Mouse (Mus musculus) liver, embryonic 15.5 days (tissue): ENCODE data around the gene Adgrl4. TPM values are rescaled to one million over a fixed set of nuclear protein-coding genes. Genes with fewer than 3 reads are reported as not detected.

Experiments
- ATAC-seq: fragments of 200-750 bp; cut with Nextera tagmentation; 2 replicates; pipeline ENCODE4 v1.8.0; 2017; ENCODE audit warnings: moderate number of reproducible peaks, mild to moderate bottlenecking, moderate library complexity; ENCODE audit not compliant: insufficient read depth
- H3K27ac ChIP-seq: fragments of 300-500 bp; sonication (generic); replicated peaks from 2 replicates; pipeline ENCODE4 v1.5.1; 2015; ENCODE audit warnings: mild to moderate bottlenecking, inconsistent platforms
- H3K27me3 ChIP-seq: fragments of 300-500 bp; sonication (generic); 2 replicates; pipeline ENCODE4 v1.6.1; 2015; ENCODE audit warnings: mild to moderate bottlenecking, inconsistent platforms
- H3K36me3 ChIP-seq: fragments of 300-500 bp; sonication (generic); replicated peaks from 2 replicates; pipeline ENCODE4 v1.6.1; 2015; ENCODE audit warnings: moderate library complexity, mild to moderate bottlenecking, inconsistent platforms
- H3K4me1 ChIP-seq: fragments of 300-500 bp; sonication (generic); replicated peaks from 2 replicates; pipeline ENCODE4 v1.6.1; 2015; ENCODE audit warnings: inconsistent platforms
- H3K4me2 ChIP-seq: fragments of 300-500 bp; sonication (generic); 2 replicates; pipeline ENCODE4 v1.6.1; 2015; ENCODE audit warnings: moderate library complexity, mild to moderate bottlenecking, inconsistent platforms
- H3K4me3 ChIP-seq: fragments of 300-500 bp; sonication (generic); replicated peaks from 2 replicates; pipeline ENCODE4 v1.5.1; 2015; ENCODE audit warnings: mild to moderate bottlenecking, inconsistent platforms
- H3K9ac ChIP-seq: fragments of 300-500 bp; sonication (generic); 2 replicates; pipeline ENCODE4 v1.6.1; 2015; ENCODE audit warnings: moderate library complexity, mild to moderate bottlenecking, inconsistent platforms
- H3K9me3 ChIP-seq: fragments of 300-500 bp; sonication (generic); replicated peaks from 2 replicates; pipeline ENCODE4 v1.6.1; 2016; ENCODE audit warnings: inconsistent platforms
- whole genome bisulfite sequencing: fragments of 180-500 bp; shearing (Covaris S2); methylation state at CpG from one replicate; pipeline ENCODE4 v1.1.7; 2015; ENCODE audit warnings: mixed read lengths; ENCODE audit not compliant: insufficient replicate concordance; 5-methylcytosine and 5-hydroxymethylcytosine counted together
- polyA plus RNA-seq: library from polyadenylated mRNA; unstranded; fragments of >200 nt; fragmentation: Nextera tagmentation; extraction: Ambion mirVana; gene quantifications from 2 replicates; pipeline ENCODE4 v1.2.1, GENCODE M21; 2015

Adgrl4 gene
- polyA plus RNA-seq, 1 experiment from 2014 or later: 4.7 TPM

DNA sequence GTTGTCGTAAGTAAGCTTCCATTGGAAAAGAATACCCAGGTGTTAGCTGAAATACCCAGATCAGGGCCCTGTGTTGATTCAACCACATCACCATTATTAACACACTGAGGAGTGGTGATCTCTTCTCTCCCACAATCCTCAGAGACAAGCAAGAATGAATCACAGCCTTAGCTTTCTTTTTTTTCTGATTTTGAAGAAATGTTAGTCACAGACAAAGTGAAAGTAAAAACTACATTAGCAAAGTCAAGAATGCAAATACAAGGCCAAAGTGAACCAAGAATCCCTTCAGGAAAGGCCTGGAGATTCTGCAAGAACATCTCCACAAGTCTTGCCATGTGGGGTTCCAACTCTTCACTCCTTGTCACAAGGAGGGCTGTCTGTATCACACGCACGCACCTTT, 67.9 kb downstream of the Adgrl4 start:
- H3K9me3 ChIP-seq: no peaks in the 10 kb centered on the region
- 80% methylated on average over 3 of the region's 3 CpGs for WGBS
- no peak for ATAC-seq

DNA sequence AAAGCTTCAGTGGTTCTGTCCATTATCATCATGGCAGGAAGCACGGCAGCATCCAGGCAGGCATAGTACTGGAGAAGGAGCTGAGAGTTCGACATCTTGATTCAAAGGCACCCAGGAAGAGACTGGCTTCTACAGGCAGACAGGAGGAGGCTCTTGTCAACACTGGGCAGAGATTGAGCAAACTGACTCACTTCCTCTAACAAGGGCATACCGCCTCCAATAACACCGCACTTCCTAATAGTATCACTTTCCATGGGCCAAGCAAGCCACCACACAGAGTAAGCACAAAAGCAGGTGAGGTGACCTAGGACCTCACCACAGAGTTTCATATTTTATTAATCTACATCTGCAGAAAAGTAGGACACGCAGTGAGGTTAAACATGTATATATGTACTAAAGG, 73.5 kb downstream of the Adgrl4 start:
- Histone ChIP-seq H3K4me1 (no peaks in the 10 kb centered on the region), H3K9ac (no peak overlapping the region)
- no peak for ATAC-seq

More for the DNA sequence above, 67.9 kb downstream of the Adgrl4 start:
- Histone ChIP-seq H3K4me3 (no peak overlapping the region), H3K36me3 (no peaks in the 10 kb centered on the region), H3K4me1 (no peaks in the 10 kb centered on the region), H3K27ac (no peak overlapping the region), H3K9ac (no peak overlapping the region), H3K4me2 (no peak overlapping the region), H3K27me3 (no peaks in the 10 kb centered on the region)

DNA sequence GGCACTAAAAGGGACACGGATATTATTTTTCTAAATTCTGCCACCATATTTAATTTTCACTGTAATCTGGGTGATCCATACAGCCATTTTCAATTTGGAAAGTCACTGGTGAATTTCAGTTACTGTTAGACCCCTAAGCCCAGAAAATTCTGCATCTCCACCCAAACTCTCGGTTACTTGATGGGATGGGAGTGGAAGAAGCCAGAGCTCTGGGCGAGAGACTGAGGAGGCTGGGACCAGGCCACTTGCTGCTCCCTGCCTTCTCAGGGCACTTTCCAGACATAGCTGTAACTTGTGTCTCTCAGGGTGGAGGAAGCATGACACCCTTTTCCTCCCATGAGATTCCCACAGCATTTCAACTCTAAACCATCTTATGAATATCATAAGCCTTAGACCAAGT, 109.5 kb downstream of the Adgrl4 start:
- Histone ChIP-seq H3K4me3 (no peak overlapping the region), H3K9me3 (no peaks in the 10 kb centered on the region), H3K4me1 (no peaks in the 10 kb centered on the region), H3K36me3 (no peaks in the 10 kb centered on the region), H3K27me3 (no peaks in the 10 kb centered on the region), H3K9ac (no peak overlapping the region), H3K27ac (no peak overlapping the region), H3K4me2 (no peak overlapping the region)
- 61% methylated on average over 3 of the region's 3 CpGs for WGBS
- no peak for ATAC-seq

More for the DNA sequence above, 73.5 kb downstream of the Adgrl4 start:
- Histone ChIP-seq H3K4me3 (no peak overlapping the region), H3K27ac (no peak overlapping the region), H3K36me3 (no peaks in the 10 kb centered on the region), H3K27me3 (no peaks in the 10 kb centered on the region), H3K4me2 (no peak overlapping the region), H3K9me3 (no peaks in the 10 kb centered on the region)
- 70% methylated on average over 5 of the region's 5 CpGs for WGBS

DNA sequence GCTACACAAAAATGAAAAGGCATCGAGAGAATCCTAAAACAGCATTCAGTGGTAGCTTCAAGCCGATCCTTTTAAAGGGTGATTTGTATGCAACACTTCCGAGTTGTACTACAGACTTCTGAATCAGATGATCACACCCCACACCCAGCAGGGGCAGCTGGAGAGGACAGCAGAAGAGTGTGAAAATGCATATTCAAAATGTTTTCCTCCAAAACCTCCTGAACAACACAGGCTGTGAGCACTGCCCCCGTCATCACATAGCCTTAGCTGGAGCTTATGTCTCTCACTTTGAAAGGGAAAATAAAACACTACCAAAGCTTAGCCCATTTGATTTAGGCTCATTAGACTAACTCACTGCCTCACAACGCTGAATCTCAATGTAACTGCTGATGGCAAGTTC, 113.3 kb downstream of the Adgrl4 start:
- ATAC-seq: no peak
- H3K4me2 ChIP-seq: no peak overlapping the region
- H3K4me1 ChIP-seq: no peaks in the 10 kb centered on the region
- no peaks in the 10 kb centered on the region for H3K27me3 ChIP-seq
- no peaks in the 10 kb centered on the region for H3K36me3 ChIP-seq
- H3K27ac ChIP-seq: no peak overlapping the region
- WGBS: 43% methylated on average over 5 of the region's 5 CpGs
- H3K9me3 ChIP-seq: no peaks in the 10 kb centered on the region
- H3K9ac ChIP-seq: no peak overlapping the region
- H3K4me3 ChIP-seq: no peak overlapping the region

DNA sequence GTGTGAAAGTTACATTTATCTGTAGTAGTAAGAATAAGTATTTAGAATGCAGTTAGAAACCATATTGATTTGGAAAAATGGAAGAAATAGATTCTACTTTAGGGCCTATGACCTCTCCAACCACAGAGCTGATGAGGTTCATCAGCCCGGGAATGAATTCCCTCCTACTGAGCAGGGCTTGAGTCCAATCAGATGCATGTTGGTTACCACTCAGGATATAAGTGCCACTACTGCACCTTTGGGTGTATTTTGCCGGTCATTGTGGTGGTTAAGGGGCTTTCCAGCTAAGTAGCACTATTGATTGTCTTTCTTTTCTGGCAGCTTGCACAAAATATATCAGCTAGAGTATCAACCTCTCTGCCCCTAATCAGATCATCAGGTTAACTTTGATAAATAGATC, 118.9 kb downstream of the Adgrl4 start:
- Histone ChIP-seq H3K27me3 (no peaks in the 10 kb centered on the region), H3K27ac (no peak overlapping the region), H3K9ac (no peak overlapping the region), H3K4me1 (no peaks in the 10 kb centered on the region), H3K4me3 (no peak overlapping the region), H3K9me3 (no peaks in the 10 kb centered on the region), H3K4me2 (no peak overlapping the region), H3K36me3 (no peaks in the 10 kb centered on the region)
- 58% methylated on average over 2 of the region's 2 CpGs for WGBS
- no peak for ATAC-seq

- H3K9me3 ChIP-seq: no peaks in the 10 kb centered on the region
- ATAC-seq: no peak
- 8% methylated on average over 2 of the region's 2 CpGs for WGBS
- H3K4me2 ChIP-seq: no peak overlapping the region
- H3K27me3 ChIP-seq: no peaks in the 10 kb centered on the region
- H3K4me1 ChIP-seq: no peaks in the 10 kb centered on the region
- H3K36me3 ChIP-seq: no peaks in the 10 kb centered on the region
- H3K9ac ChIP-seq: no peak overlapping the region
- H3K4me3 ChIP-seq: no peak overlapping the region
- no peak overlapping the region for H3K27ac ChIP-seq
These were observed 119.4 kb downstream of the Adgrl4 start for GRCm38 (mm10) chr3:151557125-151557524.

DNA sequence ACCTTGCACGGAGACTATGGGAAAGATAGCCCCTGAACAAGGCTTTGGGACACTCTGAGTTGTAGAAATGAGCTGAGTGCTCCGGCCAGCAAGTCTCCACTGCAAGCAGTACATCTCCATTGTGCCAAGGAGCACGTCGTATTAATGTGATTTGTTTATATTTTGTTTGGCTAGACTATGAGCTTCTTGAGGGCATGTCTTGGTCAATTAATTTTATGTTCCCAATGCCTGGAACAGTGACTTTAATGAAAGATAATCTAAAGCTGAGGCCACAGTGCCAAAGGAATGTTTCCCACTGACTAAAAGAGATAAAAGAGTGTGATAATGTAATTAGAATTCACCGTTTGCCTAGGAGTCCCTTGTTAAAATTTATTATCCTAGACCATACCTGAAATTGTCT, 119.9 kb downstream of the Adgrl4 start:
- H3K27ac ChIP-seq: no peak overlapping the region
- no peak overlapping the region for H3K9ac ChIP-seq
- H3K9me3 ChIP-seq: no peaks in the 10 kb centered on the region
- H3K36me3 ChIP-seq: no peaks in the 10 kb centered on the region
- H3K4me3 ChIP-seq: no peak overlapping the region
- ATAC-seq: no peak
- no peak overlapping the region for H3K4me2 ChIP-seq
- 51% methylated on average over 5 of the region's 5 CpGs for WGBS
- H3K4me1 ChIP-seq: no peaks in the 10 kb centered on the region
- H3K27me3 ChIP-seq: no peaks in the 10 kb centered on the region

- Histone ChIP-seq H3K4me3 (no peak overlapping the region), H3K27ac (no peak overlapping the region), H3K36me3 (no peaks in the 10 kb centered on the region), H3K4me2 (no peak overlapping the region), H3K9me3 (no peaks in the 10 kb centered on the region), H3K9ac (no peak overlapping the region), H3K27me3 (no peaks in the 10 kb centered on the region), H3K4me1 (no peaks in the 10 kb centered on the region)
- 34% methylated on average over 4 of the region's 4 CpGs for WGBS
- no peak for ATAC-seq
These were observed 120.7 kb downstream of the Adgrl4 start for GRCm38 (mm10) chr3:151558374-151558773.

GRCm38 (mm10) chr3:151565664-151566621, 128.3 kb downstream of the Adgrl4 start:
- no peak overlapping the region for H3K4me2 ChIP-seq
- 64% methylated on average over 16 of the region's 16 CpGs for WGBS
- H3K27ac ChIP-seq: no peak overlapping the region
- no peak for ATAC-seq
- no peaks in the 10 kb centered on the region for H3K4me1 ChIP-seq
- no peak overlapping the region for H3K4me3 ChIP-seq
- no peaks in the 10 kb centered on the region for H3K9me3 ChIP-seq
- no peaks in the 10 kb centered on the region for H3K36me3 ChIP-seq
- no peak overlapping the region for H3K9ac ChIP-seq
- H3K27me3 ChIP-seq: no peaks in the 10 kb centered on the region

GRCm38 (mm10) chr3:151566629-151567028, 128.9 kb downstream of the Adgrl4 start:
- Histone ChIP-seq H3K27me3 (no peaks in the 10 kb centered on the region), H3K9ac (no peak overlapping the region), H3K27ac (no peak overlapping the region), H3K36me3 (no peaks in the 10 kb centered on the region), H3K4me3 (no peak overlapping the region), H3K9me3 (no peaks in the 10 kb centered on the region), H3K4me2 (no peak overlapping the region), H3K4me1 (no peaks in the 10 kb centered on the region)
- 51% methylated on average over 5 of the region's 5 CpGs for WGBS
- no peak for ATAC-seq

GRCm38 (mm10) chr3:151567541-151567940, 129.9 kb downstream of the Adgrl4 start:
- ATAC-seq: no peak
- Histone ChIP-seq H3K4me1 (no peaks in the 10 kb centered on the region), H3K4me3 (no peak overlapping the region), H3K9ac (no peak overlapping the region), H3K27ac (no peak overlapping the region), H3K9me3 (no peaks in the 10 kb centered on the region), H3K36me3 (no peaks in the 10 kb centered on the region), H3K27me3 (no peaks in the 10 kb centered on the region), H3K4me2 (no peak overlapping the region)
- WGBS: 38% methylated on average over 3 of the region's 3 CpGs

- no peak for ATAC-seq
- Histone ChIP-seq H3K9ac (no peak overlapping the region), H3K4me2 (no peak overlapping the region), H3K4me3 (no peak overlapping the region), H3K27me3 (no peaks in the 10 kb centered on the region), H3K36me3 (no peaks in the 10 kb centered on the region), H3K27ac (no peak overlapping the region), H3K4me1 (no peaks in the 10 kb centered on the region), H3K9me3 (no peaks in the 10 kb centered on the region)
- WGBS: 70% methylated on average over 5 of the region's 5 CpGs
These were observed 134.4 kb downstream of the Adgrl4 start for GRCm38 (mm10) chr3:151572089-151572488.
